Mouse (Mus musculus) MEL (cell line): ENCODE measurements around the gene Deaf1. TPM values are rescaled to one million over a fixed set of nuclear protein-coding genes. Genes with fewer than 3 reads are reported as not detected.

Source experiments
- DNase-seq: peaks from one replicate; pipeline ENCODE4 v3.0.0; 2011; ENCODE audit warnings: low read depth, low spot score
- H3K27ac ChIP-seq: 2 replicates; pipeline ENCODE4 v1.5.1; 2012; ENCODE audit warnings: low read depth, mild to moderate bottlenecking, control low read depth, low read length, moderate library complexity; ENCODE audit not compliant: control insufficient read depth
- H3K27me3 ChIP-seq, 2 experiments: fragments of 150-350 bp in 1 of 2; sonication (generic) in 1 of 2; 2 replicates each; pipeline ENCODE4 v1.6.1; 2012; ENCODE audit warnings: low read length in 2 of 2, mild to moderate bottlenecking in 2 of 2, improper control_type of control experiment in 1 of 2, moderate library complexity in 1 of 2; ENCODE audit not compliant: insufficient read depth in 2 of 2, control insufficient read depth in 1 of 2
- H3K36me3 ChIP-seq, 2 experiments: 2 replicates each; pipeline ENCODE4 v1.6.1; 2012 to 2014; ENCODE audit warnings: low read length in 2 of 2, improper control_type of control experiment in 1 of 2, inconsistent platforms in 1 of 2, mild to moderate bottlenecking in 1 of 2; ENCODE audit not compliant: insufficient read depth in 2 of 2, control insufficient read depth in 1 of 2
- H3K4me1 ChIP-seq, 2 experiments: fragments of 150-350 bp in 1 of 2; sonication (generic) in 1 of 2; 2 replicates each; pipeline ENCODE4 v1.6.1; 2012; ENCODE audit warnings: low read length in 2 of 2, improper control_type of control experiment in 1 of 2, mild to moderate bottlenecking in 1 of 2; ENCODE audit not compliant: insufficient read depth in 2 of 2, control insufficient read depth in 1 of 2
- H3K4me3 ChIP-seq, 2 experiments: fragments of 150-350 bp in 1 of 2; sonication (generic) in 1 of 2; 2 replicates each; pipeline ENCODE4 v1.5.1; 2012; ENCODE audit warnings: low read depth in 2 of 2, low read length in 2 of 2, mild to moderate bottlenecking in 2 of 2, moderate library complexity in 2 of 2, control low read depth in 1 of 2, improper control_type of control experiment in 1 of 2; ENCODE audit not compliant: control insufficient read depth in 1 of 2, insufficient read depth in 1 of 2
- H3K79me2 ChIP-seq: 2 replicates; pipeline ENCODE4 v1.6.1; 2012; ENCODE audit warnings: mild to moderate bottlenecking, low read length, moderate library complexity; ENCODE audit not compliant: control insufficient read depth, poor library complexity, insufficient read depth
- H3K9ac ChIP-seq: 2 replicates; pipeline ENCODE4 v1.6.1; 2012; ENCODE audit warnings: low read depth, mild to moderate bottlenecking, control low read depth, low read length, moderate library complexity; ENCODE audit not compliant: control insufficient read depth, poor library complexity, severe bottlenecking
- H3K9me3 ChIP-seq: fragments of 150-350 bp; sonication (generic); replicated peaks from 2 replicates; pipeline ENCODE4 v1.6.1; 2012; ENCODE audit warnings: mild to moderate bottlenecking, low read length, improper control_type of control experiment, moderate library complexity; ENCODE audit not compliant: insufficient read depth
- BHLHE40 ChIP-seq: IDR thresholded peaks from 2 replicates; pipeline ENCODE4 v1.6.1; 2012; ENCODE audit warnings: low read depth, mild to moderate bottlenecking, inconsistent platforms, low read length, improper control_type of control experiment, borderline replicate concordance
- E2F4 ChIP-seq: IDR thresholded peaks from 2 replicates; pipeline ENCODE4 v1.6.1; 2011; ENCODE audit warnings: low read depth, low read length, improper control_type of control experiment, borderline replicate concordance
- HCFC1 ChIP-seq: IDR thresholded peaks from 2 replicates; pipeline ENCODE4 v1.6.1; 2012; ENCODE audit warnings: low read depth, mild to moderate bottlenecking, inconsistent platforms, low read length, improper control_type of control experiment, moderate library complexity
- MAFK ChIP-seq: IDR thresholded peaks from 2 replicates; pipeline ENCODE4 v1.6.1; 2011; ENCODE audit warnings: low read depth, mild to moderate bottlenecking, low read length, improper control_type of control experiment, borderline replicate concordance
- MAX ChIP-seq: IDR thresholded peaks from 2 replicates; pipeline ENCODE4 v1.6.1; 2011; ENCODE audit warnings: low read length, improper control_type of control experiment
- MEF2A ChIP-seq: IDR thresholded peaks from 2 replicates; pipeline ENCODE4 v1.6.1; 2014; ENCODE audit warnings: low read depth, mild to moderate bottlenecking, inconsistent platforms, low read length, improper control_type of control experiment; ENCODE audit not compliant: poor library complexity, insufficient replicate concordance, severe bottlenecking; ENCODE audit errors: extremely low read depth
- MXI1 ChIP-seq: IDR thresholded peaks from 2 replicates; pipeline ENCODE4 v1.6.1; 2011; ENCODE audit warnings: mild to moderate bottlenecking, low read depth, low read length, improper control_type of control experiment
- MYB ChIP-seq: IDR thresholded peaks from 2 replicates; pipeline ENCODE4 v1.6.1; 2011; ENCODE audit warnings: mild to moderate bottlenecking, low read depth, low read length, improper control_type of control experiment
- NELFE ChIP-seq: IDR thresholded peaks from 2 replicates; pipeline ENCODE4 v1.6.1; 2011; ENCODE audit warnings: low read depth, low read length, improper control_type of control experiment
- POLR2A ChIP-seq, 2 experiments: IDR thresholded peaks; 2 replicates each; pipeline ENCODE4 v1.6.1; 2011 to 2012; ENCODE audit warnings: low read length in 2 of 2, mild to moderate bottlenecking in 2 of 2, control low read depth in 1 of 2, improper control_type of control experiment in 1 of 2, low read depth in 1 of 2, moderate library complexity in 1 of 2; ENCODE audit not compliant: control insufficient read depth in 1 of 2, insufficient read depth in 1 of 2, poor library complexity in 1 of 2
- POLR2AphosphoS2 ChIP-seq: IDR thresholded peaks from 2 replicates; pipeline ENCODE4 v1.6.1; 2011; ENCODE audit warnings: low read length, improper control_type of control experiment
- POLR2AphosphoS5 ChIP-seq: IDR thresholded peaks from 2 replicates; pipeline ENCODE4 v1.6.1; 2012; ENCODE audit warnings: low read depth, borderline replicate concordance, mild to moderate bottlenecking, inconsistent platforms, low read length, moderate library complexity, mixed read lengths
- RCOR1 ChIP-seq: IDR thresholded peaks from 2 replicates; pipeline ENCODE4 v1.6.1; 2012; ENCODE audit warnings: low read depth, mild to moderate bottlenecking, inconsistent platforms, low read length, improper control_type of control experiment
- SIN3A ChIP-seq: IDR thresholded peaks from 2 replicates; pipeline ENCODE4 v1.6.1; 2012; ENCODE audit warnings: low read length, improper control_type of control experiment, inconsistent platforms
- TAL1 ChIP-seq: IDR thresholded peaks from 2 replicates; pipeline ENCODE4 v1.6.1; 2012; ENCODE audit warnings: mild to moderate bottlenecking, inconsistent platforms, low read length, moderate library complexity, mixed read lengths
- TBP ChIP-seq: IDR thresholded peaks from 2 replicates; pipeline ENCODE4 v1.8.0; 2011; ENCODE audit warnings: low read depth, low read length, improper control_type of control experiment
- UBTF ChIP-seq: IDR thresholded peaks from 2 replicates; pipeline ENCODE4 v1.6.1; 2012; ENCODE audit warnings: low read depth, mild to moderate bottlenecking, inconsistent platforms, low read length, improper control_type of control experiment, moderate library complexity, borderline replicate concordance; ENCODE audit not compliant: insufficient read depth
- USF1 ChIP-seq: IDR thresholded peaks from 2 replicates; pipeline ENCODE4 v1.6.1; 2014; ENCODE audit warnings: low read depth, mild to moderate bottlenecking, inconsistent platforms, low read length, improper control_type of control experiment, moderate library complexity
- ZMIZ1 ChIP-seq: IDR thresholded peaks from 2 replicates; pipeline ENCODE4 v1.6.1; 2012; ENCODE audit warnings: low read depth, mild to moderate bottlenecking, inconsistent platforms, low read length, improper control_type of control experiment, moderate library complexity
- ZNF384 ChIP-seq: IDR thresholded peaks from 2 replicates; pipeline ENCODE4 v1.6.1; 2012; ENCODE audit warnings: low read depth, mild to moderate bottlenecking, inconsistent platforms, low read length, improper control_type of control experiment
- polyA plus RNA-seq, 2 experiments: library from polyadenylated mRNA; stranded (reverse) in 1 of 2; unstranded in 1 of 2; fragments of >175 nt in 1 of 2; fragments of >200 nt in 1 of 2; gene quantifications; 2 replicates each; pipeline versions ENCODE4 v1.2.1 to v1.2.4; 2012; ENCODE audit warnings: low replicate concordance in 2 of 2, low read depth in 1 of 2; ENCODE audit not compliant: insufficient read length in 2 of 2, insufficient read depth in 1 of 2, missing spikeins in 1 of 2
- total RNA-seq: library from RNA; depleted of rRNA; stranded (reverse); fragments of 300-350 nt; gene quantifications from 2 replicates; pipeline ENCODE4 v1.2.3, GENCODE M21; 2012

The Deaf1 gene
- total and polyA plus RNA-seq, 3 experiments = 13.2 to 91.1 TPM; not detected in 1

- H3K9ac ChIP-seq = peak overlapping the region; percentile 92
- H3K4me3 ChIP-seq = peak overlapping the region; percentile 76 to 80
- no peak for DNase-seq
- peaks cover 14% of the 10 kb centered on the region for H3K79me2 ChIP-seq
- H3K9me3 ChIP-seq = no peaks in the 10 kb centered on the region
- no peaks in the 10 kb centered on the region for H3K27me3 ChIP-seq
- peaks cover 0 to 12% of the 10 kb centered on the region in 2 experiments; a peak in 2 of 4 replicates for H3K36me3 ChIP-seq
- no peak for TF ChIP-seq E2F4
- TF ChIP-seq MYB = no peak
- peak; percentile 9; the same call in 1 of the 2 replicates for TF ChIP-seq SIN3A
- TF ChIP-seq MXI1 = peak; percentile 23; the same call in 1 of the 2 replicates
- H3K27ac ChIP-seq = peak overlapping the region; percentile 73
- H3K4me1 ChIP-seq = peaks cover 4 to 19% of the 10 kb centered on the region in 2 experiments; a peak in 3 of 4 replicates
Observed at GRCm38 (mm10) chr7:141328373-141328990, 992 bp upstream of the Deaf1 start.

- peak overlapping the region; percentile 76 to 80 for H3K4me3 ChIP-seq
- H3K9ac ChIP-seq = peak overlapping the region; percentile 92
- H3K4me1 ChIP-seq = peaks cover 4 to 19% of the 10 kb centered on the region in 2 experiments; a peak in 3 of 4 replicates
- H3K36me3 ChIP-seq = peaks cover 0 to 12% of the 10 kb centered on the region in 2 experiments; a peak in 3 of 4 replicates
- no peaks in the 10 kb centered on the region for H3K27me3 ChIP-seq
- TF ChIP-seq POLR2AphosphoS2 = no peak
- no peak for TF ChIP-seq UBTF
- no peak for TF ChIP-seq MEF2A
- no peak for TF ChIP-seq POLR2A (IDR thresholded peaks at IDR 0.05; ENCODE audit: control insufficient read depth in 1 of 2, insufficient read depth in 1 of 2, low read depth in 1 of 2, low read length in 2 of 2, poor library complexity in 1 of 2)
- TF ChIP-seq TBP = no peak
- TF ChIP-seq TAL1 = no peak
- TF ChIP-seq ZNF384 = no peak
- peak; percentile 86; the same call in 1 of the 2 replicates for TF ChIP-seq POLR2AphosphoS5
- TF ChIP-seq NELFE = no peak
- TF ChIP-seq MAFK = no peak
- TF ChIP-seq BHLHE40 = no peak
- no peak for TF ChIP-seq RCOR1
- TF ChIP-seq ZMIZ1 = no peak
- peak; percentile 87 for TF ChIP-seq MAX
- no peak for TF ChIP-seq USF1
- no peak for TF ChIP-seq HCFC1
- no peaks in the 10 kb centered on the region for H3K9me3 ChIP-seq
- peak; percentile 50 for DNase-seq
- H3K27ac ChIP-seq = peak overlapping the region; percentile 59
- peaks cover 14% of the 10 kb centered on the region for H3K79me2 ChIP-seq
Observed at GRCm38 (mm10) chr7:141326546-141327446, 694 bp downstream of the Deaf1 start.
